Mouse (Mus musculus): ENCODE measurements around the gene Rhoj. TPM values are rescaled to one million over a fixed set of nuclear protein-coding genes. Genes with fewer than 3 reads are reported as not detected.

Rhoj gene
- polyA plus RNA-seq, 1 experiment from 2014 or later: 32.7 TPM

DNA sequence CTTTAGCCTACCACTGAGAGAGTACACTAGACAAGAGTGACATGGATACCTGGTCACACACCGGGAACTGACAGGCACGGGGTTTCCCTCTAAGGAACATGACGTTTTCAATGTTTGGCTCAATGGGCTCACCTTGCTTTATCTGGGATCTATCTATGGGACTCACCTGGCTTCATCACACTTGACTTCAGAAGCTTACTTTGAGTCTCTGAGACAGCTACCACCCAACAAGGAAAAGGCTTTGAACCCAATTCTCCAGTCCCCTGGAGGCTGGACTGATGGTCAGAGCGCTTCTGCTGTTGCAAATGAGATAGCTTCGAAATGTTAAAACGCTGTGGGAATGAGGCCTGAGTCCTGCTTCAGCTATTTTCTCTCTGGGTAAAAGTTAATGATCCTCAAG, 59.2 kb downstream of the Rhoj start:
- Histone ChIP-seq H3K9me3 (no peaks in the 10 kb centered on the region), H3K4me1 (replicated peaks) (peaks cover 7% of the 10 kb centered on the region; the same call in 1 of the 2 replicates), H3K4me3 (replicated peaks) (no peak overlapping the region), H3K36me3 (no peaks in the 10 kb centered on the region), H3K27me3 (no peaks in the 10 kb centered on the region), H3K4me2 (no peak overlapping the region), H3K27ac (no peak overlapping the region), H3K9ac (replicated peaks) (no peak overlapping the region)
- WGBS: 92% methylated on average over 6 of the region's 6 CpGs
- no peak for ATAC-seq (ENCODE audit: insufficient number of reproducible peaks, insufficient read depth, low FRiP score, low TSS enrichment, low read depth)

GRCm38 (mm10) chr12:75368527-75368926, 60.4 kb downstream of the Rhoj start:
- Histone ChIP-seq H3K36me3 (no peaks in the 10 kb centered on the region), H3K9ac (replicated peaks) (no peak overlapping the region), H3K4me2 (no peak overlapping the region), H3K27ac (no peak overlapping the region), H3K9me3 (no peaks in the 10 kb centered on the region), H3K27me3 (no peaks in the 10 kb centered on the region), H3K4me1 (replicated peaks) (peaks cover 7% of the 10 kb centered on the region; the same call in 1 of the 2 replicates), H3K4me3 (replicated peaks) (no peak overlapping the region)
- 88% methylated on average over 5 of the region's 5 CpGs for WGBS
- no peak for ATAC-seq (ENCODE audit: insufficient number of reproducible peaks, insufficient read depth, low FRiP score, low TSS enrichment, low read depth)

DNA sequence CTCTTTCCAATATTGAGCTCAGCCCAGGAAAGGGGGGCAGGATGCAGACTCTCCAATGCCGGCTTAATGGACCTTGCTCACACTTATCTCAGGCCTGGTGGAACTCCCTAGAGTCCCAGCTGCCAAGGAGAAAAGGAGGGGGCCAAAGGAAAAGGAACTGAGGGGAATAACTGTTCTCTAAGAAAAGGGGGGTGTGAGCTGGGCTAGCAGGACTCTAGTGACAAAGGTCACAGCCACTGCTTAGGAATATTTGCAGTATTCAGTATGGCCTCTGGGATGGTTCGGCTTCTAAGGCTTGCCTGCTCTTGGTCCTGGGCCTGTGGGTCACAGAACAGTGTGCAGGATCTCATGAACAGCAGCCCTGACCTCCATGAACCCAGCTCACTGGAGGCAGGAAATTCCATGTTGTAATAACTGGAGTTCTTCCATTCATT, 61.3 kb downstream of the Rhoj start:
- Histone ChIP-seq H3K27ac (no peak overlapping the region), H3K27me3 (no peaks in the 10 kb centered on the region), H3K36me3 (no peaks in the 10 kb centered on the region), H3K4me2 (no peak overlapping the region), H3K4me1 (replicated peaks) (peaks cover 7% of the 10 kb centered on the region; the same call in 1 of the 2 replicates), H3K9ac (replicated peaks) (no peak overlapping the region), H3K4me3 (replicated peaks) (no peak overlapping the region), H3K9me3 (no peaks in the 10 kb centered on the region)
- 66% methylated on average over 2 of the region's 2 CpGs for WGBS
- no peak for ATAC-seq (ENCODE audit: insufficient number of reproducible peaks, insufficient read depth, low FRiP score, low TSS enrichment, low read depth)

DNA sequence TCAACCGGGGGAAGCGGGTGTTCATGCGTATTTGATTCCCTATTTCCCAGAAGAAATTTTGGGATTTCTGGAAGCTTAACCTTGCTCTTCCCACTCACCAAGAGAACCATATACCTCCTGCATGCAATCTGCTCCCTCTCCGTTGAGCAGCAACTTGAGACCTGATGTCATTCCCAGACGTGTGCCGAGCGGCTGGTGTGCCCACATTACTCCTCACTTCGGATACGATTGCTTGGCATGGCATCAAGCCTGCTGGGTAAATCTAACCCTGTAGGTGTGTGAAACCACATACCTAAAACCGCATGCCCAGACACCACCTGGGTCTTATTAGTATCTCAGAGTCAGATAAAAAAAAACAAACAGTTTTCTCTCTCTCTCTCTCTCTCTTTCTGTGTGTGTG, 66.3 kb downstream of the Rhoj start:
- 82% methylated on average over 10 of the region's 10 CpGs for WGBS
- Histone ChIP-seq H3K9ac (replicated peaks) (no peak overlapping the region), H3K27ac (no peak overlapping the region), H3K9me3 (no peaks in the 10 kb centered on the region), H3K36me3 (no peaks in the 10 kb centered on the region), H3K4me1 (replicated peaks) (peaks cover 2% of the 10 kb centered on the region; the same call in 1 of the 2 replicates), H3K4me2 (no peak overlapping the region), H3K4me3 (replicated peaks) (no peak overlapping the region), H3K27me3 (no peaks in the 10 kb centered on the region)
- no peak for ATAC-seq (ENCODE audit: insufficient number of reproducible peaks, insufficient read depth, low FRiP score, low TSS enrichment, low read depth)

- Histone ChIP-seq H3K9ac (replicated peaks) (no peak overlapping the region), H3K27me3 (no peaks in the 10 kb centered on the region), H3K4me2 (no peak overlapping the region), H3K27ac (no peak overlapping the region), H3K9me3 (no peaks in the 10 kb centered on the region), H3K4me3 (replicated peaks) (no peak overlapping the region), H3K4me1 (replicated peaks) (no peaks in the 10 kb centered on the region), H3K36me3 (no peaks in the 10 kb centered on the region)
- ATAC-seq (ENCODE audit: insufficient number of reproducible peaks, insufficient read depth, low FRiP score, low TSS enrichment, low read depth): no peak
- 97% methylated on average over 12 of the region's 12 CpGs for WGBS
Observed at GRCm38 (mm10) chr12:75375060-75375459, 66.9 kb downstream of the Rhoj start.

DNA sequence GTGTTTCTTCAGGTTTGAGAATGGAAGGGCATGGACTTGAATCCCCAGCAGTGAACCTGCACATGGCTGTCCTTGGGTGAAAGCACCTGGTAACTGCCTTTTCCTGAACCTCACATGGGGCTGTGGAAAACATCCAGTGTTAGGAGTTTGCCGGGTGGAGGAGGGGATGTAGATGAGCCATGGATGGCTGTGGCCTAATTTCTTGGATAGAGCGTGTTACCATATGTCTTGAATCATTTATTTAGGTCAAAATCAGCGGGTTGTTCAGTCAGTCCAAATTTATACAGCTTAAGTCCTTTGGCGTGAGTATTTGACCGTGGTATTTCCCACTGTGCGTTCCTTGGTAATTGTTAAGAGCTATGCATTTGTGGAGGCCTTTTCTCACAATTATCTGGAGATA, 68.0 kb downstream of the Rhoj start:
- WGBS: 88% methylated on average over 6 of the region's 6 CpGs

GRCm38 (mm10) chr12:75386731-75387130, 78.6 kb downstream of the Rhoj start:
- Histone ChIP-seq H3K36me3 (no peaks in the 10 kb centered on the region), H3K4me1 (replicated peaks) (peaks cover 9% of the 10 kb centered on the region; the same call in 1 of the 2 replicates), H3K27ac (no peak overlapping the region), H3K4me3 (replicated peaks) (no peak overlapping the region), H3K9me3 (no peaks in the 10 kb centered on the region), H3K9ac (replicated peaks) (no peak overlapping the region), H3K27me3 (no peaks in the 10 kb centered on the region), H3K4me2 (no peak overlapping the region)
- ATAC-seq (ENCODE audit: insufficient number of reproducible peaks, insufficient read depth, low FRiP score, low TSS enrichment, low read depth): peak; percentile 31; the same call in 1 of the 2 replicates
- WGBS: 87% methylated on average over 9 of the region's 9 CpGs

More for the DNA sequence above, 68.0 kb downstream of the Rhoj start:
- H3K4me1 ChIP-seq (replicated peaks): no peaks in the 10 kb centered on the region
- H3K4me2 ChIP-seq: no peak overlapping the region
- H3K4me3 ChIP-seq (replicated peaks): no peak overlapping the region
- no peaks in the 10 kb centered on the region for H3K27me3 ChIP-seq
- no peak overlapping the region for H3K9ac ChIP-seq (replicated peaks)
- no peak for ATAC-seq (ENCODE audit: insufficient number of reproducible peaks, insufficient read depth, low FRiP score, low TSS enrichment, low read depth)
- H3K9me3 ChIP-seq: no peaks in the 10 kb centered on the region
- no peaks in the 10 kb centered on the region for H3K36me3 ChIP-seq
- H3K27ac ChIP-seq: no peak overlapping the region

- Histone ChIP-seq H3K4me3 (replicated peaks) (no peak overlapping the region), H3K9ac (replicated peaks) (no peak overlapping the region), H3K36me3 (no peaks in the 10 kb centered on the region), H3K9me3 (no peaks in the 10 kb centered on the region), H3K4me1 (replicated peaks) (peaks cover 9% of the 10 kb centered on the region; the same call in 1 of the 2 replicates), H3K27ac (no peak overlapping the region), H3K4me2 (no peak overlapping the region), H3K27me3 (no peaks in the 10 kb centered on the region)
- peak; percentile 31; the same call in 1 of the 2 replicates for ATAC-seq (ENCODE audit: insufficient number of reproducible peaks, insufficient read depth, low FRiP score, low TSS enrichment, low read depth)
- WGBS: 60% methylated on average over 8 of the region's 8 CpGs
Observed at GRCm38 (mm10) chr12:75387156-75387555, 79.0 kb downstream of the Rhoj start.

DNA sequence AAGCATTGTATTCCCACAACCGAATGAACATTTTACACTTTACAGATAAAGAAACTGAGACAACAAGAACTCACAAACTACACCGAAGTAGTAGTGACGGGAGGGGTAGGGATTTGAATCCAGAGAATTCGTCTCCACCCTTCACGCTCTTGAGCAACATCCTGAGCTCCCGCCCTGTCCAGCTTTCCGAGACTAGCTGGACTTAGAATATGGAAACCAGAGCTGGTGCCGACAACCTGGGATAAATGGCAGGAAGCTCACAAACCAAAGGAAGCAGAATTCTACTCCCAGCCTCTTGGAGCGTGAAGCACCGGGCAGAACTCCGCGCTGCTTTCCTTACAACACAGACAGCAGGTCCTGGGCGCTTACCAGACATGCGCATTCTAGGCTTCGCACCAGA, 79.7 kb downstream of the Rhoj start:
- Histone ChIP-seq H3K27me3 (no peaks in the 10 kb centered on the region), H3K4me2 (no peak overlapping the region), H3K4me1 (replicated peaks) (peaks cover 9% of the 10 kb centered on the region; the same call in 1 of the 2 replicates), H3K27ac (no peak overlapping the region), H3K9ac (replicated peaks) (no peak overlapping the region), H3K9me3 (no peaks in the 10 kb centered on the region), H3K4me3 (replicated peaks) (no peak overlapping the region), H3K36me3 (no peaks in the 10 kb centered on the region)
- WGBS: 81% methylated on average over 15 of the region's 15 CpGs
- no peak for ATAC-seq (ENCODE audit: insufficient number of reproducible peaks, insufficient read depth, low FRiP score, low TSS enrichment, low read depth)

DNA sequence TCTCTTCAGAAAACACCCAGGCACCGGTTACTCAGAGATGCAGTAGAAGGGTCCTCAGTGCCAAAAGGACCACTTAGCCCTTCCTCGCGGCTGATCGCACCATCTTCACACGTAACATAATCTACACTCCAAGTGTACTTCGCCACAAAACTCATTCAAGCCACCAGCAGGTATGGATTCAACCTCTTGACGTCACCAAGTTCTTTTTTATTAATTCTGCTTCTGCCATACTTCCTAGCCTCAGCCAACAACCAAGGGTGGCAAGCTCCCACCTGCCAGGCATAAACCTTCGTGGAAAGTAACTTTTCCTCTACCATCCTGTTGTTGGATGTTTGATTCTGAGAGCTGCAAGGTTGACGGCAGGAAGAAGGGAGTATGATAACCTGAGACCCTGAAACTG, 80.4 kb downstream of the Rhoj start:
- Histone ChIP-seq H3K4me1 (replicated peaks) (peaks cover 9% of the 10 kb centered on the region; the same call in 1 of the 2 replicates), H3K4me2 (no peak overlapping the region), H3K27ac (no peak overlapping the region), H3K36me3 (no peaks in the 10 kb centered on the region), H3K27me3 (no peaks in the 10 kb centered on the region), H3K4me3 (replicated peaks) (no peak overlapping the region), H3K9me3 (no peaks in the 10 kb centered on the region), H3K9ac (replicated peaks) (no peak overlapping the region)
- WGBS: 90% methylated on average over 9 of the region's 9 CpGs
- no peak for ATAC-seq (ENCODE audit: insufficient number of reproducible peaks, insufficient read depth, low FRiP score, low TSS enrichment, low read depth)

GRCm38 (mm10) chr12:75389308-75390135, 81.4 kb downstream of the Rhoj start:
- Histone ChIP-seq H3K36me3 (no peaks in the 10 kb centered on the region), H3K27ac (no peak overlapping the region)
- no peak for ATAC-seq (ENCODE audit: insufficient number of reproducible peaks, insufficient read depth, low FRiP score, low TSS enrichment, low read depth)

More at GRCm38 (mm10) chr12:75389308-75390135, 81.4 kb downstream of the Rhoj start:
- WGBS: 40% methylated on average over 20 of the region's 20 CpGs
- Histone ChIP-seq H3K4me3 (replicated peaks) (no peak overlapping the region), H3K9ac (replicated peaks) (no peak overlapping the region), H3K9me3 (no peaks in the 10 kb centered on the region), H3K27me3 (no peaks in the 10 kb centered on the region), H3K4me2 (no peak overlapping the region), H3K4me1 (replicated peaks) (peaks cover 16% of the 10 kb centered on the region)

Measured in limb, embryonic 12.5 days (tissue).